Mouse (Mus musculus): Measurements from ENCODE around the gene Ptrhd1. TPM values are rescaled to one million over a fixed set of nuclear protein-coding genes. Genes with fewer than 3 reads are reported as not detected.
"Not testable (repeated sequence)": the region's sequence is repeated elsewhere in the genome, so short reads cannot be mapped to it uniquely, and the experiment has no call there.

Gene Ptrhd1
- polyA plus RNA-seq, 1 experiment = 3.1 TPM

DNA sequence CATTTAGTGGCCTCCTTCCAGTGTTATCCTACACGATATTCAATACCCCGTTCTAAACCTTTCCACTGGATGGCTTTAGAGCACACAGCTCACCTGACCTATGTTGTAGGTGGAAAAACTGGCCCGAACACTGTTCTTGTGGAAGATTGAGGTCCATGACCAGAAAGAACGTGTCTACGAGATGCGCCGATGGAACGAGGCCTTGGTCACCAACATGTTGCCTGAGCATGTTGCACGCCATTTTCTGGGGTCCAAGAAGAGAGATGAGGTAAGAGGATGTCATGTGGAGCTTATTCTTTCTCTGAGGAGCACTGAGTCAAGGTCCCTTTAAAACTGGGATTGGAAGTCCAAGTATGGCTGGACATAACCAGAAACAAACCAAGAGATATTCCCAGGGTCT, 24.6 kb upstream of the Ptrhd1 start:
- 94% methylated on average over 9 of the region's 9 CpGs for WGBS
- peaks cover 9% of the 10 kb centered on the region for H3K36me3 ChIP-seq (ENCODE audit: control insufficient read depth, insufficient read depth, low read length)
- H3K27ac ChIP-seq (ENCODE audit: insufficient read depth, low read depth, low read length) = no peak overlapping the region
- TF ChIP-seq CTCF (IDR thresholded peaks at IDR 0.05; ENCODE audit: extremely low read depth, insufficient read length, insufficient replicate concordance, low read depth, low read length) (no peak), POLR2A (IDR thresholded peaks at IDR 0.05; ENCODE audit: low read depth, low read length) (no peak)
- no peaks in the 10 kb centered on the region for H3K27me3 ChIP-seq (ENCODE audit: control insufficient read depth, insufficient read depth, low read length)
- H3K4me3 ChIP-seq (ENCODE audit: low read depth, low read length) = no peak overlapping the region
- H3K4me1 ChIP-seq (ENCODE audit: control insufficient read depth, insufficient read depth, insufficient read length, low read length) = no peaks in the 10 kb centered on the region

DNA sequence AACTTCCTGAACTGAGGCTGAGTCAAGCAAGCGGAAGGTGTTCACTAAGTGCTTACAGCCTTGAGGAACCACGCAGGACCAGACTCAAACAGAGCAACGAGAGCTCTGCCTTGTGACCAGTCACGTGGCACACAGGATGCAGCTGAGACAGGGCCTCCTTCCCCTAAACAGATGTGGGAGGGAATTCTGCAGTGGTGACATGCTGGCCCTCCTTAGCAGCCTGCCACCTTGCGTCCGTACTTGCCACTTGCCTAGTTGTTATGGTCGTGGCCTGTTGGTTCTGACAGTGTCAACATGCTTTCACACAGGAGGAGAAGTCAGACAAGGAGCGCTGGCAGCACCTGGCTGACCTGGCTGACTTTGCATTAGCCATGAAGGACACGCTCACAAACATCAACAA, 22.7 kb upstream of the Ptrhd1 start:
- TF ChIP-seq POLR2A (IDR thresholded peaks at IDR 0.05; ENCODE audit: low read depth, low read length) = no peak
- no peak for TF ChIP-seq CTCF (IDR thresholded peaks at IDR 0.05; ENCODE audit: extremely low read depth, insufficient read length, insufficient replicate concordance, low read depth, low read length)
- H3K27ac ChIP-seq (ENCODE audit: insufficient read depth, low read depth, low read length) = no peak overlapping the region
- H3K27me3 ChIP-seq (ENCODE audit: control insufficient read depth, insufficient read depth, low read length) = no peaks in the 10 kb centered on the region
- H3K4me3 ChIP-seq (ENCODE audit: low read depth, low read length) = no peak overlapping the region
- H3K4me1 ChIP-seq (ENCODE audit: control insufficient read depth, insufficient read depth, insufficient read length, low read length) = no peaks in the 10 kb centered on the region
- WGBS = 85% methylated on average over 9 of the region's 9 CpGs
- H3K36me3 ChIP-seq (ENCODE audit: control insufficient read depth, insufficient read depth, low read length) = peaks cover 18% of the 10 kb centered on the region

GRCm38 (mm10) chr12:4212908-4213307, 20.9 kb upstream of the Ptrhd1 start:
- Histone ChIP-seq H3K27me3 (ENCODE audit: control insufficient read depth, insufficient read depth, low read length) (no peaks in the 10 kb centered on the region), H3K36me3 (ENCODE audit: control insufficient read depth, insufficient read depth, low read length) (peaks cover 24% of the 10 kb centered on the region), H3K27ac (ENCODE audit: insufficient read depth, low read depth, low read length) (no peak overlapping the region), H3K4me3 (ENCODE audit: low read depth, low read length) (no peak overlapping the region), H3K4me1 (ENCODE audit: control insufficient read depth, insufficient read depth, insufficient read length, low read length) (no peaks in the 10 kb centered on the region)
- no peak for TF ChIP-seq CTCF (IDR thresholded peaks at IDR 0.05; ENCODE audit: extremely low read depth, insufficient read length, insufficient replicate concordance, low read depth, low read length)
- 62% methylated on average over 8 of the region's 8 CpGs for WGBS

DNA sequence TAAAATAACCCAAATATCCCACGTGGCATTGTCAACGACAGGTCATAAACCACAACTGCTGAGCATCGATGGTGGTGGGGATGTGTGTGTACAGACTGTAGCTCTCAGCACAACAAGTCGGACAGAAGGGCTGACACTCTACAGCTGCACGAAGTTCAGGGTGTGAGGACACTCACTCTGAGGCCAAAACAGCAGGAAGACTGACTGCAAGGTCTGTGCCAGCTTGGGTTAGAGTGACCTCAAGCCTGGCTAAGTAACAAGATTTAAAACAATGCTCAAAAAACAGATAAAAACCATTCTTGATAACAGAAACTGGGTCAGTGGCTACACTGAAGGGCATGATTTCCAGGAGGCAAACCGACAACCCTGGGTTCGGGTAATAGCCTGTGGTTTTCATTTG, 3.7 kb upstream of the Ptrhd1 start:
- Histone ChIP-seq H3K27me3 (ENCODE audit: control insufficient read depth, insufficient read depth, low read length) (no peaks in the 10 kb centered on the region), H3K4me1 (ENCODE audit: control insufficient read depth, insufficient read depth, insufficient read length, low read length) (peaks cover 3% of the 10 kb centered on the region; the same call in 1 of the 2 replicates), H3K36me3 (ENCODE audit: control insufficient read depth, insufficient read depth, low read length) (peaks cover 18% of the 10 kb centered on the region), H3K4me3 (ENCODE audit: low read depth, low read length) (no peak overlapping the region), H3K27ac (ENCODE audit: insufficient read depth, low read depth, low read length) (no peak overlapping the region)
- TF ChIP-seq POLR2A (IDR thresholded peaks at IDR 0.05; ENCODE audit: low read depth, low read length) (no peak), CTCF (IDR thresholded peaks at IDR 0.05; ENCODE audit: extremely low read depth, insufficient read length, insufficient replicate concordance, low read depth, low read length) (no peak)
- 83% methylated on average over 7 of the region's 7 CpGs for WGBS

DNA sequence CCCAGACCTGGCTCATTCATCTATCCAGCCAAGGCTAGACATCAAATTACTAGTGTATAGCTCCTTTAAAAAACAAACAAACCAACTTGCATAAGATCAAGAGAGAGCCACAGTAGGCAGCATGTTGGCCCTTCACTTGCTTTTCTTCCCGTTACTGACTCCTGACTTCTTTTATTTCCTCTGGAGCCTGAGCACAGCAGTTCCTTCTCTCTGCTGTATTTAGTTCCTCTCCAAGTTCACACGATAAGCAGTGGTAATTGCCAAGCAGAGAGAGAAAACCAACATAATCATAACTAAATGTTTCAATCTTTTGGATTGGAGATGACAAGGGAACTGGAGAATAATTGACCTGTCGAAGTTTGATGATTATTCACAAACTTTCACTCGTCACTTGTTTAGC, 1.1 kb upstream of the Ptrhd1 start:
- no peak for TF ChIP-seq CTCF (IDR thresholded peaks at IDR 0.05; ENCODE audit: extremely low read depth, insufficient read length, insufficient replicate concordance, low read depth, low read length)
- no peak for TF ChIP-seq POLR2A (IDR thresholded peaks at IDR 0.05; ENCODE audit: low read depth, low read length)
- Histone ChIP-seq H3K36me3 (ENCODE audit: control insufficient read depth, insufficient read depth, low read length) (peaks cover 10% of the 10 kb centered on the region), H3K27me3 (ENCODE audit: control insufficient read depth, insufficient read depth, low read length) (no peaks in the 10 kb centered on the region), H3K4me3 (ENCODE audit: low read depth, low read length) (no peak overlapping the region), H3K27ac (ENCODE audit: insufficient read depth, low read depth, low read length) (no peak overlapping the region), H3K4me1 (ENCODE audit: control insufficient read depth, insufficient read depth, insufficient read length, low read length) (peaks cover 3% of the 10 kb centered on the region; the same call in 1 of the 2 replicates)
- 10% methylated on average over 4 of the region's 4 CpGs for WGBS

DNA sequence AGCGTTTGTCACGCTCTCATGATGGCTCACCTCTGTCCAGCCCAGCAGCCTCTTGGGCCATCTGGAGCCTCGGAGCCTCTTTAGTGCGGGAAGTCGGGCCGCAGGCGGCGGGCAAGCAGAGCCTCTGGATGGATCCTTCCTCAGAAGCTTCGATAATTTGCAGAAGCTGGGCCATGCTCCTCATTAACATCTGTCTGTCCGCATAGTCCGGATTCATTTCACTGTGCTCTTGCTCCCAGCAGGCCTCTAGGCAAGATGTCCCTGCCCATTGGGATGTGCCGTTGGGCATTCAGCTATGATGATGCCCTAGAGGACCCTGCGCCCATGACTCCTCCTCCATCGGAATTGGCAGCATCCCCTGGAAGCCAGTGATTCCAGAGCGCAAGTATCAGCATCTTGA, 3.7 kb downstream of the Ptrhd1 start:
- Histone ChIP-seq H3K27ac (ENCODE audit: insufficient read depth, low read depth, low read length) (no peak overlapping the region), H3K36me3 (ENCODE audit: control insufficient read depth, insufficient read depth, low read length) (0 out of 2 replicates have a peak, but pooled peaks cover 1% of the 10 kb centered on the region), H3K4me3 (ENCODE audit: low read depth, low read length) (no peak overlapping the region), H3K27me3 (ENCODE audit: control insufficient read depth, insufficient read depth, low read length) (no peaks in the 10 kb centered on the region), H3K4me1 (ENCODE audit: control insufficient read depth, insufficient read depth, insufficient read length, low read length) (peaks cover 3% of the 10 kb centered on the region; the same call in 1 of the 2 replicates)
- WGBS = 93% methylated on average over 15 of the region's 15 CpGs
- TF ChIP-seq CTCF (IDR thresholded peaks at IDR 0.05; ENCODE audit: extremely low read depth, insufficient read length, insufficient replicate concordance, low read depth, low read length) (no peak), POLR2A (IDR thresholded peaks at IDR 0.05; ENCODE audit: low read depth, low read length) (no peak)

DNA sequence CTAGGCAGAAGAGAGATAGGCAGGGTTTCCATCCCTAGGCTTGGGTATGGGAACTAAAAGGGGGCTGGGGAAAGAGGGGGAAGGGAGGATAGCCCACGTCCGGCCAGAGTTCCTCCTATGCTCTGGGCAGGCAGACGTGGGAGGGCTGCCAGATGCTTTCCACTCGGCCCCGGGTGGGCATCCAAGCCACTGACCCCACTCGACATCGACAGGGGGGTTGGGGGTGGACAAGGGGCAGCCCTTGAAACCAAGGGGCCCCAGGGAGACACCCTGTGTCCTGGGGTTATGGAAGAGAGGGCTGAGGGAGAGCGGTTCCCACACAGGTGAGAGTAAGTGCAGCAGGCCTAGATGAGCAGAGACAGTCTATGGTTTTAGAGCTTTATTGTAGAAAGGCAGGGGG, 6.5 kb downstream of the Ptrhd1 start:
- not testable (repeated sequence) for H3K36me3 ChIP-seq (ENCODE audit: control insufficient read depth, insufficient read depth, low read length); H3K27me3 ChIP-seq (ENCODE audit: control insufficient read depth, insufficient read depth, low read length); H3K4me3 ChIP-seq (ENCODE audit: low read depth, low read length); H3K27ac ChIP-seq (ENCODE audit: insufficient read depth, low read depth, low read length); H3K4me1 ChIP-seq (ENCODE audit: control insufficient read depth, insufficient read depth, insufficient read length, low read length)
- WGBS = 73% methylated on average over 8 of the region's 8 CpGs

DNA sequence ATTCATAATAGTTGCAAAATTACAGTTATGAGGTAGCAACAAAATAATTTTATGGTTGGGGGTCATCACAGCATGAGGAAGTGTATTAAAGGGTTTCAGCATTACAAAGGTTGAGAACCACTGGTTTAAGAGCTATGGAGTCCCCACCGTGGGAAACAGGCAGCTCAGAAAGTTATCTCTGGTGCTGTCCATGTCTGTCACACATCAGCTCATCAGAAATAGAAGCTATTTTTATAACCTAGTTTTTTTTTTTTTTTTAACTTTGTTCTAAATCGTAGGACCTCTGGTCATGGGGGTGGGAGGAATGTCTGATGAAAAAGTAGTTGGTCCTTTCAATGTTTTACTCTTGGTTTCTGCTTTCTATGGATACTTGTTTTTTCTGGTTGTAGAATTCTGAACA, 10.0 kb downstream of the Ptrhd1 start:
- TF ChIP-seq POLR2A (IDR thresholded peaks at IDR 0.05; ENCODE audit: low read depth, low read length) = no peak
- no peak for TF ChIP-seq CTCF (IDR thresholded peaks at IDR 0.05; ENCODE audit: extremely low read depth, insufficient read length, insufficient replicate concordance, low read depth, low read length)
- Histone ChIP-seq H3K4me1 (ENCODE audit: control insufficient read depth, insufficient read depth, insufficient read length, low read length) (peaks cover 3% of the 10 kb centered on the region; the same call in 1 of the 2 replicates), H3K27me3 (ENCODE audit: control insufficient read depth, insufficient read depth, low read length) (no peaks in the 10 kb centered on the region), H3K27ac (ENCODE audit: insufficient read depth, low read depth, low read length) (no peak overlapping the region), H3K36me3 (ENCODE audit: control insufficient read depth, insufficient read depth, low read length) (peaks cover 1% of the 10 kb centered on the region; the same call in 1 of the 2 replicates), H3K4me3 (ENCODE audit: low read depth, low read length) (no peak overlapping the region)
- WGBS = 81% methylated on average over 2 of the region's 2 CpGs
